Mouse (Mus musculus) embryo, embryonic 11 days (tissue): ENCODE measurements around the gene Olfr360.
"Not testable (repeated sequence)": the region's sequence is repeated elsewhere in the genome, so short reads cannot be mapped to it uniquely, and the experiment has no call there.

ENCODE experiments used
- DNase-seq: peaks from one replicate; pipeline ENCODE4 v3.0.0-alpha.2; 2015

Olfr360 gene

DNA sequence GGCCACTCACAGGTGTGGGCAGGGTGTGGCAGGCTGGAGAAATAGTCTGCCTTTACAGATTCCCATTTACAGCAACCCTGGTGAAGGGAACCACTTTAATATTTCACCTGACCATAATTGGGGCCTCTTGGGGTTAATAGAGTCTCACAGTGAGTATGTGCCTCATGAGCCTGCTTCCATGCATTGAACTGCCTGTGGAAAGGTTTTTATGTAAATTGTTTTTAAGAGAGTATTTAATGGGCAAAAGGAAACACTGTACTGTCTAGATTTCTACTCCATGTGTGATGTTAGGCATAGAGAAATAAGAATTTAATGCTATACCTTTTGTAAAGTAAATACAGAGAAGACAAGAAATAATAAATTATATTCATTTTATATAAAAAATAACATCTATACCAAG, at the start of gene Olfr360:
Gene Olfr360, plus strand, starts transcription at position 301 of the 400 bp plus-strand sequence.
- no peak for DNase-seq

DNA sequence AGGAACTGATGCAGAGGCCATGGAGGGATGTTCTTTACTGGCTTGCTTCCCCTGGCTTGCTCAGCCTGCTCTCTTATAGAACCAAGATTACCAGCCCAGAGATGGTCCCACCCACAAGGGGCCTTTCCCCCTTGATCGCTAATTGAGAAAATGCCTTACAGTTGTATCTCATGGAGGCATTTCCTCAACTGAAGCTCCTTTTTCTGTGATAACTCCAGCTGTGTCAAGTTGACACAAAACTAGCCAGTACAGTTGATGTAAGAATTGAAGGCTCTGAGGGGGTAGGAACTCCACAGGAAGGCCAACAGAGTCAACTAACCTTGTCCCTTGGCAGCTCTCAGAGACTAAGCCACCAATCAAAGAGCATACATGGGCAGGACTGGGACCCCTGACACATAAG, 23.6 kb downstream of the Olfr360 start, which contains the start of gene Olfr361:
Gene Olfr361, minus strand, starts transcription at position 101 of the 400 bp plus-strand sequence.
- DNase-seq: not testable (repeated sequence)

DNA sequence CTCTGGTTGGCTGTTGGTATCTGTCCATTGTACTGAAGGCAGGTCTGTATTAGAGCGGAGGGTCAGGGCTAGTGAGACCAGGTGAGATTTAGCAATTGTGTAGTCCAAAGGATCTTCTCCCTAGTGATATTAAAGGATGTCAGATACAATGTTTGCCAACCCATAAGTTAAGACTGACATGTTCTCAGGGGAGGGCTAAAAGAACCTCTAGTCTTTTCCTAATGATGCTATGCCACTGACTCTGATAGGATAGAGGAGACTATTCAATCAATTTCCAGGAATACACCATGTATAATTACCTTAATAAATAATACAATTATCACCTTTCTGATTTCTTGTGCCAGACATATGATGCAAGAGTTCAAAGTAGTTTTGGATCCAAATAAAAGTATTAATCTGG, 52.3 kb downstream of the Olfr360 start, which contains the start of gene Olfr362:
Gene Olfr362, minus strand, starts transcription at position 101 of the 400 bp plus-strand sequence.
- no peak for DNase-seq
